In genomic region chr1:36927569-36927968, GRCm38 (mm10) we compare ENCODE assay signal across 20 mouse cellular contexts. TPM values are rescaled to one million over a fixed set of nuclear protein-coding genes. Genes with fewer than 3 reads are reported as not detected.
DNase-seq lines count a peak whose midpoint lies in the region; ATAC-seq and TF ChIP-seq lines count a peak whose summit lies in the region.
"Had no signal": no experiment of that assay in that cellular context is flagged by ENCODE, and none has a peak within 500 bp of the region (broad histone marks: within the 10 kb centered on the region; RNA-seq: fewer than 3 reads in every experiment).

No protein-coding gene starts in this region.

- H3K4me1 ChIP-seq in heart, embryonic 10.5 days: peaks cover 45% of the 10 kb centered on the region
- no peaks in the 10 kb centered on the region for H3K4me1 ChIP-seq in midbrain, embryonic 11.5 days (ENCODE audit: control insufficient read depth, insufficient read depth, low read length)
- H3K4me1 ChIP-seq in midbrain, postnatal 0 days (ENCODE audit: insufficient read depth, low read length): no peaks in the 10 kb centered on the region
- H3K4me1 ChIP-seq in stomach, postnatal 0 days (replicated peaks; ENCODE audit: control insufficient read depth, insufficient read depth): no peaks in the 10 kb centered on the region; the same call in 1 of the 2 replicates
- H3K4me1 ChIP-seq: forebrain, embryonic 12.5 days had no signal

- DNase-seq in heart, adult 11 months: peak; percentile 43
- no peak for DNase-seq in heart, embryonic 10.5 days (ENCODE audit: low spot score)
- peak; percentile 60 for DNase-seq in midbrain, embryonic 11.5 days (ENCODE audit: low spot score, missing footprints)
- DNase-seq in midbrain, postnatal 0 days (ENCODE audit: low spot score): no peak
- DNase-seq in stomach, postnatal 0 days (ENCODE audit: low spot score): no peak
- DNase-seq: adrenal gland, postnatal 25 days; cerebellum, adult 2 months; cerebellum, postnatal 25 days; gastrocnemius, postnatal 14 days; heart, postnatal 10 days; heart, postnatal 4 days had no signal

- no peak overlapping the region for H3K27ac ChIP-seq in heart, embryonic 10.5 days
- H3K27ac ChIP-seq in midbrain, embryonic 11.5 days (ENCODE audit: low read depth, low read length): no peak overlapping the region
- H3K27ac ChIP-seq in midbrain, postnatal 0 days (ENCODE audit: low read depth, low read length): no peak overlapping the region
- H3K27ac ChIP-seq in stomach, postnatal 0 days (replicated peaks): no peak overlapping the region
- H3K27ac ChIP-seq: embryonic facial prominence, embryonic 13.5 days; forebrain, embryonic 12.5 days; hindbrain, embryonic 13.5 days; hindbrain, postnatal 0 days had no signal

- 79% methylated on average over 2 of the region's 2 CpGs for WGBS in heart, embryonic 10.5 days
- WGBS in midbrain, embryonic 11.5 days: 95% methylated on average over 2 of the region's 2 CpGs
- WGBS in midbrain, postnatal 0 days: 94% methylated on average over 2 of the region's 2 CpGs
- 78% methylated on average over 2 of the region's 2 CpGs for WGBS in stomach, postnatal 0 days

- no peak overlapping the region for H3K4me3 ChIP-seq in heart, embryonic 10.5 days
- H3K4me3 ChIP-seq in midbrain, embryonic 11.5 days (ENCODE audit: low read depth, low read length): no peak overlapping the region
- H3K4me3 ChIP-seq in midbrain, postnatal 0 days (ENCODE audit: low read depth, low read length): no peak overlapping the region
- no peak overlapping the region for H3K4me3 ChIP-seq in stomach, postnatal 0 days (ENCODE audit: low read depth, low read length)
- H3K4me3 ChIP-seq: embryonic facial prominence, embryonic 13.5 days; forebrain, embryonic 12.5 days; hindbrain, embryonic 13.5 days had no signal

- TF ChIP-seq CTCF in midbrain, postnatal 0 days (IDR thresholded peaks at IDR 0.05): no peak
- no peak for TF ChIP-seq CTCF in stomach, postnatal 0 days (IDR thresholded peaks at IDR 0.05; ENCODE audit: low read depth)

- no peak overlapping the region for H3K9ac ChIP-seq in midbrain, embryonic 11.5 days (ENCODE audit: low read length)
- H3K9ac ChIP-seq in midbrain, postnatal 0 days (replicated peaks; ENCODE audit: low read length, poor library complexity, severe bottlenecking): no peak overlapping the region
- no peak overlapping the region for H3K9ac ChIP-seq in stomach, postnatal 0 days (ENCODE audit: low read length)
- H3K9ac ChIP-seq: embryonic facial prominence, embryonic 13.5 days; forebrain, embryonic 12.5 days; hindbrain, embryonic 13.5 days had no signal

- H3K27me3 ChIP-seq in heart, embryonic 10.5 days (ENCODE audit: insufficient read depth, poor library complexity, severe bottlenecking): no peaks in the 10 kb centered on the region
- H3K27me3 ChIP-seq in midbrain, embryonic 11.5 days (ENCODE audit: control insufficient read depth, insufficient read depth, low read length): no peaks in the 10 kb centered on the region
- no peaks in the 10 kb centered on the region for H3K27me3 ChIP-seq in midbrain, postnatal 0 days (ENCODE audit: insufficient read depth, low read length)
- no peaks in the 10 kb centered on the region for H3K27me3 ChIP-seq in stomach, postnatal 0 days (ENCODE audit: control insufficient read depth, insufficient read depth, low read length)
- H3K27me3 ChIP-seq: embryonic facial prominence, embryonic 13.5 days; forebrain, embryonic 12.5 days; hindbrain, embryonic 13.5 days; Patski had no signal

- no peak for ATAC-seq in midbrain, embryonic 11.5 days (ENCODE audit: low FRiP score)
- ATAC-seq in midbrain, postnatal 0 days (ENCODE audit: low FRiP score): no peak
- ATAC-seq in monocyte, adult 5-6 weeks (replicated peaks; ENCODE audit: insufficient number of reproducible peaks, low FRiP score, low TSS enrichment, poor library complexity, severe bottlenecking): peak; percentile 80
- ATAC-seq in stomach, postnatal 0 days (ENCODE audit: low FRiP score, low TSS enrichment): no peak
- ATAC-seq in frontal cortex, adult (ENCODE audit: low TSS enrichment): no peak
- ATAC-seq: activated CD4-positive, CD25-positive, alpha-beta regulatory T cell, adult 4 months; forebrain, embryonic 16.5 days; hindbrain, postnatal 0 days; Patski had no signal

- TF ChIP-seq EP300 in stomach, postnatal 0 days (optimal IDR thresholded peaks at IDR 0.05): no peak

- H3K9me3 ChIP-seq in heart, embryonic 10.5 days: no peaks in the 10 kb centered on the region
- no peaks in the 10 kb centered on the region for H3K9me3 ChIP-seq in midbrain, embryonic 11.5 days (ENCODE audit: control insufficient read depth, low read length)
- no peaks in the 10 kb centered on the region for H3K9me3 ChIP-seq in midbrain, postnatal 0 days (ENCODE audit: low read length)
- H3K9me3 ChIP-seq in stomach, postnatal 0 days (ENCODE audit: control insufficient read depth, low read length): no peaks in the 10 kb centered on the region
- H3K9me3 ChIP-seq: embryonic facial prominence, embryonic 13.5 days; forebrain, embryonic 12.5 days; hindbrain, embryonic 13.5 days had no signal

- no peak overlapping the region for H3K4me2 ChIP-seq in midbrain, embryonic 11.5 days
- H3K4me2 ChIP-seq in midbrain, postnatal 0 days (ENCODE audit: low read depth, low read length, poor library complexity, severe bottlenecking): no peak overlapping the region
- no peak overlapping the region for H3K4me2 ChIP-seq in stomach, postnatal 0 days (replicated peaks; ENCODE audit: low read depth)
- H3K4me2 ChIP-seq: embryonic facial prominence, embryonic 13.5 days; forebrain, embryonic 12.5 days; hindbrain, embryonic 13.5 days had no signal

- no peaks in the 10 kb centered on the region for H3K36me3 ChIP-seq in heart, embryonic 10.5 days
- no peaks in the 10 kb centered on the region for H3K36me3 ChIP-seq in midbrain, embryonic 11.5 days (ENCODE audit: control insufficient read depth, insufficient read depth, low read length)
- H3K36me3 ChIP-seq in midbrain, postnatal 0 days (ENCODE audit: insufficient read depth, low read length): no peaks in the 10 kb centered on the region
- no peaks in the 10 kb centered on the region for H3K36me3 ChIP-seq in stomach, postnatal 0 days (ENCODE audit: control insufficient read depth, insufficient read depth, low read length)
- H3K36me3 ChIP-seq: embryonic facial prominence, embryonic 13.5 days; forebrain, embryonic 12.5 days; hindbrain, embryonic 13.5 days had no signal

RNA-seq across cellular contexts. Expression of gene Tmem131, which starts 15.9 kb away (rescaled TPM):
- polyA plus RNA-seq in heart, embryonic 10.5 days (2016; fragmentation: Nextera tagmentation; extraction: Ambion mirVana): 9.2 and 12.1 TPM in 2 replicates
- polyA plus RNA-seq in midbrain, embryonic 11.5 days (2014; fragmentation: Nextera tagmentation; extraction: Ambion mirVana): 14.7 and 15.2 TPM in 2 replicates
- total RNA-seq in midbrain, postnatal 0 days (2014; rRNA removed): 25.8 and 36.8 TPM in 2 replicates
- 8.6 and 11.1 TPM in 2 replicates for polyA plus RNA-seq in midbrain, postnatal 0 days (2015; fragmentation: Nextera tagmentation; extraction: Ambion mirVana)
- 29.0 to 54.6 TPM (median 37.3 TPM) in 3 replicates for total RNA-seq in monocyte, adult 5-6 weeks (2017)
- polyA plus RNA-seq in stomach, postnatal 0 days (2015; fragmentation: Nextera tagmentation; extraction: Ambion mirVana): 6.1 and 6.8 TPM in 2 replicates

Comparison
In these comparisons a context has a peak if more than half of its experiments do, and no peak if none do; other contexts are left out.
1. DNase-seq: peak in heart, adult 11 months (single experiment) and midbrain, embryonic 11.5 days (single experiment); none in heart, embryonic 10.5 days (single experiment), midbrain, postnatal 0 days (single experiment) and stomach, postnatal 0 days (single experiment).